Mouse (Mus musculus): ENCODE measurements around the gene Parva. TPM values are rescaled to one million over a fixed set of nuclear protein-coding genes. Genes with fewer than 3 reads are reported as not detected.

The Parva gene
- total and polyA plus RNA-seq, 2 experiments from 2014 or later = 17.6 to 19.1 TPM

DNA sequence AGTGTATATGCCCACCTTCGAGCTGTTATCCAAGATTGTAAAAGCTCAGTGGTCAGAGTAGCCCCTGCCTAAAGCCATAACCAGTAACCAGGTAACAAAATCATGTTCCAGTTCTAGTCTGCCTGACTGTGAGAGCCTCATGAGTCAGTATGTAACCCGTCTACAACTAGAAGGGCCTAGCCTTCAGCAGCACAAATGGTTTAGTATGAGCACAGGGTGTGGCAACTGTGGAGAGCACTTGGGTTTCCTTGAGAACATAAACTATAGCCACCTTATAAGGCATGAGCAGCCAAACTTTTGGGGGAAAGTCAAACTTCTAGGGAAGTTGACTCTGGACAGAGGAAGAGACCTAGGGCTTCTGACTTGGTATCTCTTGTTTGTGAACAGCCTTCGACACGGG is 139.7 kb downstream of the Parva start:
- Histone ChIP-seq H3K36me3 (ENCODE audit: insufficient read depth) (no peaks in the 10 kb centered on the region), H3K9ac (no peak overlapping the region), H3K4me3 (ENCODE audit: low read depth, low read length) (no peak overlapping the region), H3K4me2 (ENCODE audit: low read depth) (no peak overlapping the region), H3K27me3 (ENCODE audit: insufficient read depth, low read length) (no peaks in the 10 kb centered on the region), H3K9me3 (ENCODE audit: low read length) (no peaks in the 10 kb centered on the region), H3K27ac (ENCODE audit: low read depth, low read length) (no peak overlapping the region), H3K4me1 (ENCODE audit: insufficient read depth) (no peaks in the 10 kb centered on the region)
- WGBS = 97% methylated on average over 4 of the region's 4 CpGs
- no peak for DNase-seq
- TF ChIP-seq CTCF (IDR thresholded peaks at IDR 0.05; ENCODE audit: low read depth) = no peak
- ATAC-seq = no peak

DNA sequence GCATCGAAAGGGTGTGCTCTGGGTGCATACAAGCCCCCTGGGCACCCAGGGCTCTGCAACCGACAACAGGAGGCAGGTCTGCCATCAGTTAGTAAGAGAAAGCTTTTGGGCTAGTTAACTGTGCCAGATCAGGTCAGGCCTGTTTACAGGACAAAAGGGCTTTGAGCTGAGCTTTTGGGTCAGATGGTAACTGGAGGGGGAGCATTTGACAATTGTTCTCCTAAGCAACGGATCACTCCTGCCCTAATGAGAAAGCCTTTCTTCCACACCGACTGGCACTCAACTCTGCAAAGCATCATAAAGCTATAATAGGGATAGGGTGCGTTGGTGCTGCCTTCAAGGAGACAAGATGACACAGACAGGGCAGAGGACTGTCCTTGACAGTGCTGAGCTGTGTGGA is 141.7 kb downstream of the Parva start:
- Histone ChIP-seq H3K9ac (no peak overlapping the region), H3K4me1 (ENCODE audit: insufficient read depth) (no peaks in the 10 kb centered on the region), H3K27me3 (ENCODE audit: insufficient read depth, low read length) (no peaks in the 10 kb centered on the region), H3K27ac (ENCODE audit: low read depth, low read length) (no peak overlapping the region), H3K4me3 (ENCODE audit: low read depth, low read length) (no peak overlapping the region), H3K4me2 (ENCODE audit: low read depth) (no peak overlapping the region), H3K9me3 (ENCODE audit: low read length) (no peaks in the 10 kb centered on the region), H3K36me3 (ENCODE audit: insufficient read depth) (no peaks in the 10 kb centered on the region)
- 29% methylated on average over 5 of the region's 5 CpGs for WGBS
- no peak for TF ChIP-seq CTCF (IDR thresholded peaks at IDR 0.05; ENCODE audit: low read depth)
- no peak for ATAC-seq
- DNase-seq = no peak

DNA sequence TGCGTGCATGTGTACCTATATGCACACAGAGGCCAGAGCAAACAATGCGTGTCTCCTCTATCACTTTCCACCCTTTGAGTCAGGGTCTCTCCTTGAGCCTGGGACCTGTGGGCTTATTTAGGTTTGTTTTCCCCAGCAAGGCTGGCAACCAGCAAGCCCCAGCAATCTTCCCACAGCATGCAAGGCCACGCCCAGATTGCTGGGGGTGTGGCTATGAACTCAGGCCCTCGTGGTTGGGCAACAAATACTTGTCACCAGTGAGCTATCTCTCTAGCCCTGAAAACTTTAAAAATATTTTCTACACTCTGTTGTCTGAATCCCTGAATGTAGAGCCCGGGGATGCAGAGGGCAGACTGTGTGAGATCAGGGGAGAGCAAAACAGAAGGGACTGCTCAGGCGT is 154.3 kb downstream of the Parva start:
- Histone ChIP-seq H3K4me3 (ENCODE audit: low read depth, low read length) (no peak overlapping the region), H3K36me3 (ENCODE audit: insufficient read depth) (no peaks in the 10 kb centered on the region), H3K27ac (ENCODE audit: low read depth, low read length) (no peak overlapping the region), H3K4me2 (ENCODE audit: low read depth) (no peak overlapping the region), H3K9me3 (ENCODE audit: low read length) (no peaks in the 10 kb centered on the region), H3K27me3 (ENCODE audit: insufficient read depth, low read length) (no peaks in the 10 kb centered on the region), H3K4me1 (ENCODE audit: insufficient read depth) (no peaks in the 10 kb centered on the region), H3K9ac (no peak overlapping the region)
- ATAC-seq (no peak), DNase-seq (no peak)
- TF ChIP-seq CTCF (IDR thresholded peaks at IDR 0.05; ENCODE audit: low read depth) = no peak
- WGBS = 84% methylated on average over 6 of the region's 6 CpGs

DNA sequence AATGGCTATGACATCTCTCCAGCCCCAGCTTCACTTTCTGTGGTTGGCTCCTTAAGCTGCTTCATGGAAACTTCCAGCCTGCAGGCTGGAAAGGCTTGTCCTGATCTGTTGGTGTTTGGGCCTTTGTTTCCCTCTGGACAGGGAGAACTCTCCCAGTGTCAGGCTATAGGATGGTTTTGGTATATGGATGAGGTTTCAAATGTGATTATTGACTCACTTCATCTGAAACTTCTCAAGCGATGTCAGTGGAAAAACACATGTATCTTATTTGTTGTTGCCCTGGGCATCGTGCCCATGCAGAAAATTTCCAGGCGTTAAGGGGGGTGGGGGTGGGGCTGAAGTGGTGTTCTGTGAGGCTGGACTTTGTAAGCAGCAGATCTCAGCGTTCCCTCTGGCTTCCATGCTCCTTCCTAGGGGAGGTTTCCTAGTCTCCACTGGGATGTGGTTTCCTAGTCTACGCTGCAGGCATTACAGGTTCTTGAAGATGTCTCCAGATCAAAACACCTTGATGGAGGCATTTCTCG is 155.6 kb downstream of the Parva start:
- H3K4me3 ChIP-seq (ENCODE audit: low read depth, low read length) = no peak overlapping the region
- no peaks in the 10 kb centered on the region for H3K9me3 ChIP-seq (ENCODE audit: low read length)
- no peak overlapping the region for H3K27ac ChIP-seq (ENCODE audit: low read depth, low read length)
- WGBS = 67% methylated on average over 6 of the region's 6 CpGs
- H3K36me3 ChIP-seq (ENCODE audit: insufficient read depth) = no peaks in the 10 kb centered on the region
- DNase-seq (no peak), ATAC-seq (no peak)
- H3K27me3 ChIP-seq (ENCODE audit: insufficient read depth, low read length) = no peaks in the 10 kb centered on the region
- no peak overlapping the region for H3K9ac ChIP-seq
- H3K4me2 ChIP-seq (ENCODE audit: low read depth) = no peak overlapping the region
- H3K4me1 ChIP-seq (ENCODE audit: insufficient read depth) = no peaks in the 10 kb centered on the region
- no peak for TF ChIP-seq CTCF (IDR thresholded peaks at IDR 0.05; ENCODE audit: low read depth)

DNA sequence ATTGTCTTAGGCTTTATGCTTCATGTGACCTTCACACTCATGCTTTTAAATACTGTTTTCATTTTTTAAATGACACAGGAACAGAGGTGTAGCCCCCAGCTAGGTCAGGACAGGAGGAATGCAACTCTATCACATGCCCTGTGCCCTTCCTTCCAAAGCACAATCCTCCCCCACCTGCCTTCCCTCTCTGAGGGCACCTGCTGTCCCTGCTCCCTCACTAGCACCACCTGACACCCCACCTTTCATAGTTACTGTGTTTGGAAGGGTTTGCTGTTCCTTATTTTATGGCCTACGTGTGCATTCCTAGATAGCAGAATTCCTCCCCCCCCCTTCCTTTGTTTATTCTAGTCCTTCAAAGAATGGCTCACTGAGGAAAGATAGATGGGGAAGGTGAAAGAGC is 160.1 kb downstream of the Parva start:
- 88% methylated on average over 1 of the region's 1 CpGs for WGBS
- no peak overlapping the region for H3K4me3 ChIP-seq (ENCODE audit: low read depth, low read length)
- DNase-seq = no peak
- no peaks in the 10 kb centered on the region for H3K9me3 ChIP-seq (ENCODE audit: low read length)
- no peaks in the 10 kb centered on the region for H3K4me1 ChIP-seq (ENCODE audit: insufficient read depth)
- no peak overlapping the region for H3K27ac ChIP-seq (ENCODE audit: low read depth, low read length)
- no peak for TF ChIP-seq CTCF (IDR thresholded peaks at IDR 0.05; ENCODE audit: low read depth)
- H3K9ac ChIP-seq = no peak overlapping the region
- no peaks in the 10 kb centered on the region for H3K27me3 ChIP-seq (ENCODE audit: insufficient read depth, low read length)
- H3K4me2 ChIP-seq (ENCODE audit: low read depth) = no peak overlapping the region
- no peak for ATAC-seq
- no peaks in the 10 kb centered on the region for H3K36me3 ChIP-seq (ENCODE audit: insufficient read depth)

DNA sequence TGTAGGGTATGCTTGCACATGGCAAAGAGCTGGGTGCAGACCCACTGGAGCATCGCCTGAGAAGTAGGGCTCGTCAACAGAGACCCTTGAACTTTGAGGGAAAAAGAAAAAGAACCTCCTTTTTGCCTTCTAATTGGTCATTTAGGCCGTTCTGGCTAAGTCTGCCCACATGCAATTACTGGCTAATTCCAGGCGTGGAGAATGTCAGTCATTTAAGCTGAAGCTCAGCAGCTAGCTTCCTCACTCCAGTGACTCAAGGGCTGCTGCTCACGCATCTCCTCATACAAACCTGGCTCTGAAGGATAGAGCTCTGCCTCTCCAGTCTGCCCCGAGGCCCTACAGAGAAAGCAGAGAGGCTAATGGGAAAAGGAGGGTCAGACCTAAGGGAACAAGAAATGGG is 162.2 kb downstream of the Parva start:
- DNase-seq (no peak), ATAC-seq (no peak)
- Histone ChIP-seq H3K36me3 (ENCODE audit: insufficient read depth) (no peaks in the 10 kb centered on the region), H3K27me3 (ENCODE audit: insufficient read depth, low read length) (no peaks in the 10 kb centered on the region), H3K27ac (ENCODE audit: low read depth, low read length) (no peak overlapping the region), H3K9ac (no peak overlapping the region), H3K4me2 (ENCODE audit: low read depth) (no peak overlapping the region), H3K4me1 (ENCODE audit: insufficient read depth) (no peaks in the 10 kb centered on the region), H3K4me3 (ENCODE audit: low read depth, low read length) (no peak overlapping the region), H3K9me3 (ENCODE audit: low read length) (no peaks in the 10 kb centered on the region)
- TF ChIP-seq CTCF (IDR thresholded peaks at IDR 0.05; ENCODE audit: low read depth) = no peak
- WGBS = 24% methylated on average over 6 of the region's 6 CpGs

DNA sequence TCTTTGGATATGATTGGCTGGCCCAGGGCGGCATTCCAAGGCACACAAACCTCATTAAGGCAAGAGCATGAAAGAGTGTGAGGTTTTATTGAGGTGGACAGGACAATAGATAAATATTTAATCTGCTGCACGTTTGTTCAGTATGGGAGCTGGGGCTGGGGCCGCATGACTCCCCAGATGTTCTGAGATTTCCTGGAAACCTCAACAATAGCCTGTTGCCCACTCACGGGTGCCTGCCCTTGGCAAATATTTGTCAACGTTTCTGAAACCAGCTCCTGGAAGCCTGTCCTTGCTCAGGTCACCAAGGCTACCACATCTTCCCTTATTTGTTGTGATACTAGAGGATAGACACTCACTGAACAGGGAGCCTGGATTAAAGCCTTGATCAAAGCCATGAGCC is 166.3 kb downstream of the Parva start:
- H3K36me3 ChIP-seq (ENCODE audit: insufficient read depth) = no peaks in the 10 kb centered on the region
- H3K4me3 ChIP-seq (ENCODE audit: low read depth, low read length) = no peak overlapping the region
- no peak overlapping the region for H3K27ac ChIP-seq (ENCODE audit: low read depth, low read length)
- TF ChIP-seq CTCF (IDR thresholded peaks at IDR 0.05; ENCODE audit: low read depth) = no peak
- H3K4me2 ChIP-seq (ENCODE audit: low read depth) = no peak overlapping the region
- H3K4me1 ChIP-seq (ENCODE audit: insufficient read depth) = no peaks in the 10 kb centered on the region
- H3K9ac ChIP-seq = no peak overlapping the region
- no peak for ATAC-seq
- WGBS = 73% methylated on average over 5 of the region's 5 CpGs
- H3K27me3 ChIP-seq (ENCODE audit: insufficient read depth, low read length) = no peaks in the 10 kb centered on the region
- H3K9me3 ChIP-seq (ENCODE audit: low read length) = no peaks in the 10 kb centered on the region
- no peak for DNase-seq

Data from forebrain, postnatal 0 days (tissue).